Mouse (Mus musculus) lung, adult 10 weeks (tissue): ENCODE measurements around the gene Hdac1. TPM values are rescaled to one million over a fixed set of nuclear protein-coding genes. Genes with fewer than 3 reads are reported as not detected.

ENCODE experiments used
- polyA plus RNA-seq: library from polyadenylated mRNA; stranded (reverse); fragments of 350-450 nt; fragmentation: Illumina TruSeq; extraction: RNeasy Lipid Tissue Mini Kit (QIAGEN cat#74804); gene quantifications from one replicate; pipeline ENCODE4 v1.2.3, GENCODE M21; 2014; ENCODE audit warnings: low read depth, low replicate concordance; ENCODE audit not compliant: insufficient read depth

Hdac1 gene
- polyA plus RNA-seq: 58.9 TPM

GRCm38 (mm10) chr4:129542592-129543141 lies at the start of gene Hdac1:
Hdac1 (minus strand) TSS chr4:129542713.

GRCm38 (mm10) chr4:129578466-129578865 lies 36.0 kb upstream of the Hdac1 start, which contains the start of gene Fam167b:
Fam167b (minus strand) TSS chr4:129578549.

GRCm38 (mm10) chr4:129573430-129573829 lies 30.9 kb upstream of the Hdac1 start, which contains the start of gene Lck:
Lck (minus strand) TSS chr4:129573641.

GRCm38 (mm10) chr4:129513086-129513767 lies 29.3 kb downstream of the Hdac1 start, which contains the start of gene Marcksl1:
Marcksl1 (plus strand) TSS chr4:129513581.

GRCm38 (mm10) chr4:129490972-129491880 lies 51.3 kb downstream of the Hdac1 start, which contains the start of the genes Tssk3 and Fam229a:
Tssk3 (minus strand) TSS chr4:129491022.
Fam229a (plus strand) TSS chr4:129491190.

Other genes with a start within 250 kb of the Hdac1 start
- gene Rbbp4, start 207.3 kb downstream of the Hdac1 start, polyA plus RNA-seq: 70.3 TPM
- 49.0 TPM for gene Zbtb8os, start 207.0 kb downstream of the Hdac1 start, polyA plus RNA-seq
- gene Zbtb8a, start 164.6 kb downstream of the Hdac1 start, polyA plus RNA-seq: 6.1 TPM
- gene Zbtb8b, start 101.9 kb downstream of the Hdac1 start, polyA plus RNA-seq: 0.13 TPM
- 32.1 TPM for gene Bsdc1, start 81.1 kb downstream of the Hdac1 start, polyA plus RNA-seq
- not detected for gene Tssk3, start 51.7 kb downstream of the Hdac1 start, polyA plus RNA-seq
- not detected for gene Fam229a, start 51.5 kb downstream of the Hdac1 start, polyA plus RNA-seq
- 18.3 TPM for gene Marcksl1, start 29.1 kb downstream of the Hdac1 start, polyA plus RNA-seq
- 12.2 TPM for gene Lck, start 30.9 kb upstream of the Hdac1 start, polyA plus RNA-seq
- 0.46 TPM for gene Fam167b, start 35.8 kb upstream of the Hdac1 start, polyA plus RNA-seq
- 182 TPM for gene Eif3i, start 57.9 kb upstream of the Hdac1 start, polyA plus RNA-seq
- 101 TPM for gene Tmem234, start 58.0 kb upstream of the Hdac1 start, polyA plus RNA-seq
- gene Dcdc2b, start 71.5 kb upstream of the Hdac1 start, polyA plus RNA-seq: 13.5 TPM
- 23.5 TPM for gene Iqcc, start 76.4 kb upstream of the Hdac1 start, polyA plus RNA-seq
- 30.3 TPM for gene Ccdc28b, start 81.2 kb upstream of the Hdac1 start, polyA plus RNA-seq
- gene Txlna, start 98.4 kb upstream of the Hdac1 start, polyA plus RNA-seq: 19.8 TPM
- gene Kpna6, start 130.1 kb upstream of the Hdac1 start, polyA plus RNA-seq: 10.6 TPM
- gene Tmem39b, start 154.1 kb upstream of the Hdac1 start, polyA plus RNA-seq: 5.7 TPM
- 37.7 TPM for gene Khdrbs1, start 199.6 kb upstream of the Hdac1 start, polyA plus RNA-seq